Mouse (Mus musculus): Measurements from ENCODE around the gene Pir.

DNA sequence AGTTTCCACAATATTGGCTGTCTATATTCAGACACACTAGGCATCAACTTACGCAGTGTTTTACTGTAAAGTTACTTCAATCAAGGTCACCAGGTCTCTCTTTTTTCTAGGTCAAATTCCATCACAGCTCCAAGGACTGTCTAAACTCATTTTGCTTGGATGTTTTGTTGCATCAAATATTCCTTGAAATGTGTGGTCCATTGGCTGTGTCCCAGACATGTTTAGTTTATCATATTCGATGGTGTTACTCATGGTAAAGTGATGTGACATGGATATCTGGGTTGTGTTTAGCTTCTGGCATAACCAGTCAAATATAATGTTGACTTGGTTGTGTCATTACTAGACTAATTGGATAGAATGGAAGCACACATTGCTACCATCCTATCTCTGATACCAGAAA lies 61.2 kb downstream of the Pir start:
- TF ChIP-seq HCFC1 (IDR thresholded peaks at IDR 0.05; ENCODE audit: borderline replicate concordance, insufficient read depth, low read length): no peak
- TF ChIP-seq ZC3H11A (IDR thresholded peaks at IDR 0.05; ENCODE audit: borderline replicate concordance, low read depth, low read length): no peak
